Mouse (Mus musculus): ENCODE results near the gene Traf3ip2.

Traf3ip2 gene

GRCm38 (mm10) chr10:39612633-39612988 lies at the start of gene Traf3ip2:
Traf3ip2 (plus strand) TSS chr10:39612934.
- in situ Hi-C loops (cut with MboI; ENCODE audit: unreplicated experiment in 2 of 2) = loop anchor here in 1 of 2 experiments (10.0 kb wide), 1 partner anchor 438 kb away; no protein-coding TSS in a partner anchor

- in situ Hi-C loops (cut with MboI; ENCODE audit: unreplicated experiment in 2 of 2) = no loop called here
Measured at GRCm38 (mm10) chr10:39563552-39564223, 49.0 kb upstream of the Traf3ip2 start.

DNA sequence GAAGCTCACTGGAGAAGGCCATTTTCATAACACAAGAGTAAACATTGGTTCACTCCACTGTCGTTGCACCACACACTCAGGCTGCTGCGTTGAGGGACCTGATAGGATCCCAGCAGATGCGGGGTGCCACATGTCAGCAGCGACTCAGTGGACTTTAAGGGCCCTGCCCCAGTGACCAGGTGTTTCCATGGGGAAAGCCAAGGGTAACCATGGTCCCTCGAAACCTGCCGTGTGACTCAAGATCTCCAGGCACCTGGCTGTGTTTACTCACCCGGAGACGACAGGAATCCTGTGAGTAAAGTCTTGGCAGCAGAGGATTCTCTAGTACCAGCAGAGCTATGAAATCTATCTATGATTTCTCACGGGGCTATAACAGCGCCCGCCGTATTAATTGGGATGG lies 45.8 kb upstream of the Traf3ip2 start:
- in situ Hi-C loops (cut with MboI; ENCODE audit: unreplicated experiment in 2 of 2) = no loop called here

DNA sequence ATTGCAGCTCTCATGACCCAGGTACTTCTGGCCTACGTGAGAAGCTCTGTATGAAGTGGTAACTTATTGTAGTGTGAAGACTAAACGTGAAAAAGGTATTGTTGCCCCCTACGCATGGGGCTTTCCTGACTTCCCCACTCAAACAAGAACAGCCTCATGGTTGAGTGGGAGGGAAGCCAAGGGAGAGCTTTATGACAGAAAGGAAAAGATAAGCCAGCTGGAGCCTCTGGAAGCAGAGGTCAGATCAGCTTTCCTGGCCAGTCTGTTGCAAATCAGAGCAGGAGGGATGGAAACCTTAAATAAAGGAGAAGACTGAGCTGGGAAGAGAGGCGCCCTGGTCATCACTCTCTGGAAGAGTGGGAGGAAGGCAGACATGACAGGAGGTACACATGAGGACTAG lies 43.7 kb upstream of the Traf3ip2 start:
- in situ Hi-C loops (cut with MboI; ENCODE audit: unreplicated experiment in 2 of 2) = no loop called here

DNA sequence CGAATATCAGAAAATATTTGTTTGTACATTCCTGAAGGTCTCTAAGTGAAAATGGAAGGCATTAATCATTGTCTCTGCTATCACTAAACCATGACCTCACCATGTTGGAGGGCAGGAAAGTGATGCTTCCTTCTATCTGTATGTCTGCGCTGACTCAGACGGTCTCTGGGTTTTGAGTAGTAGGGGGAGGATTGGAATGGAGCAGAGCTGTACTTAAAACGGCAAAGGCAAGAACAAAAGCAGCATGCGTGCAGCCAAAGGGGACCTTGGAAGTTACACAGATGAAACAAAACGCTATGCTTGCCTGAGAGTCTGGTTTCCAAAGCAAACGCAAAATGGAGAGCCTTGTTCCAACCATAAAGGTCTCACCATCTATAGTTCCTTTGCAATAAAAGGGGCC lies 41.7 kb upstream of the Traf3ip2 start:
- in situ Hi-C loops (cut with MboI; ENCODE audit: unreplicated experiment in 2 of 2) = no loop called here

DNA sequence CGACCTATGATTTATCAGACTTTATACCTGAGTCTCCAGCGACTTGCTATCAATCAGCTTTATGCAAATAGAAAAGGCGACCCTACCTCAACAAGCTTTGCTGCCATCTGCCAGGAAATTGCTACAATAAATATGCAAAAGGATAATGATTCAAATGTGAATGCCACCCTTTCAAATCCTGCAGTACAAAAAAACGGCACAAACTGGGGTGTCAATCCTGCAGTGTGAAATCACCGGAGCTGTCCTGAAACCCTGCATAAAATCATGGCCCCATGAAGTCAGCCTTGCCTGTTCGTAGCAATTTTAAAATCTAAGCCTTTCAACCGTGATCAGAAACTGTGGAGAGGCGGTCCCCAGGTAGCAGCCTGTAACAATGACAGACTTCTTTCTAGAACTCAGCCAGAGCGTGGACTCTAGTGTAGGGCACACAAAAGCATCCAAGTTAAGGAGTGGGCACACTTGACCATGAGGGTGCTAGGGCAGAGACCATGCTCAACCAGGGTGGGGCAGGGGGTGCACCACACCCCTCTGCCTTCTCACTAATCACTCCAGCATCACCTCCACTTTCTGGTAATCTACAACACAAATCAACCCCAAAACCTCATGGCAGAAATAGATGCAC lies 40.6 kb upstream of the Traf3ip2 start:
- in situ Hi-C loops (cut with MboI; ENCODE audit: unreplicated experiment in 2 of 2) = no loop called here

GRCm38 (mm10) chr10:39572672-39573051 lies 40.1 kb upstream of the Traf3ip2 start:
- in situ Hi-C loops (cut with MboI; ENCODE audit: unreplicated experiment in 2 of 2) = no loop called here

- in situ Hi-C loops (cut with MboI; ENCODE audit: unreplicated experiment in 2 of 2) = no loop called here
Measured at GRCm38 (mm10) chr10:39576466-39576865, 36.3 kb upstream of the Traf3ip2 start.

DNA sequence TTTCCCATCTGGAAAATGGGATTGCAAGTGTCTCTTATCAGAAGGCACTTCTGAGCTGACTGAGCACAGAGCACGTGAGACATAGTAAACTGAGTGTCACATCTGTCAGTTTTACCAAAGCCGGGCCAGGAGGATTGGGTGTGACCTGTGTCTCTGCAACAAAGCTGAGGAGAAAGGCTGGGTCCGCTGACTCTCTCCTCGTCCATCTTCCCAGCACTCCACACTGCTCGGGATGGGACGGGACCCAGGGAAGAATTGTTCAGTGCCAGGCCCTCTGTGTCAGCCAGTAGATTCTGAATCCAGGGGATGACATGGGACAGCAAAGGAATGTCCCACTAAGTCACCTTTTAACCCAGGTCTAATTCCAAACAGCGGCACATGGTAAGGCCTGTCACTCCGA lies 32.3 kb upstream of the Traf3ip2 start:
- in situ Hi-C loops (cut with MboI; ENCODE audit: unreplicated experiment in 2 of 2) = no loop called here

DNA sequence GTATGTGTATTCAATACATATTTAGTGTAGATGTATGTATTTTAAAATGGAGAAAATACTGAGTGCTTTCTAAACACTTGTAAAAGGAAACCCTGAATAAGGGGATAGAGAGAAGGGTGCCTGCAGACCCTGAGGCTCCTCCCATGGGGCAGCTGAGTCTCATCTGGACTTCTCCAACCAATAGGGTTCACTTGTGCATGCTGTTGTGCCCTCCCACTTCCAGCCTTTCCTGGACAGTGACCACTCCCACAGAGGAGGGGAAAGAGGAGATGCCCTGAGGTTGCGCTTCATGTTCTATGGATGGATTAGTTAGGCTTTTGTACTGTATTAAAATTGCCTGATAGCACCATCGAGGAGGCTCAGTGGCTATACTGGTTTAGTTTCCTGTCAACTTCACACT lies 30.3 kb upstream of the Traf3ip2 start:
- in situ Hi-C loops (cut with MboI; ENCODE audit: unreplicated experiment in 2 of 2) = no loop called here

- in situ Hi-C loops (cut with MboI; ENCODE audit: unreplicated experiment in 2 of 2) = no loop called here
Measured at GRCm38 (mm10) chr10:39583718-39584117, 29.0 kb upstream of the Traf3ip2 start.

DNA sequence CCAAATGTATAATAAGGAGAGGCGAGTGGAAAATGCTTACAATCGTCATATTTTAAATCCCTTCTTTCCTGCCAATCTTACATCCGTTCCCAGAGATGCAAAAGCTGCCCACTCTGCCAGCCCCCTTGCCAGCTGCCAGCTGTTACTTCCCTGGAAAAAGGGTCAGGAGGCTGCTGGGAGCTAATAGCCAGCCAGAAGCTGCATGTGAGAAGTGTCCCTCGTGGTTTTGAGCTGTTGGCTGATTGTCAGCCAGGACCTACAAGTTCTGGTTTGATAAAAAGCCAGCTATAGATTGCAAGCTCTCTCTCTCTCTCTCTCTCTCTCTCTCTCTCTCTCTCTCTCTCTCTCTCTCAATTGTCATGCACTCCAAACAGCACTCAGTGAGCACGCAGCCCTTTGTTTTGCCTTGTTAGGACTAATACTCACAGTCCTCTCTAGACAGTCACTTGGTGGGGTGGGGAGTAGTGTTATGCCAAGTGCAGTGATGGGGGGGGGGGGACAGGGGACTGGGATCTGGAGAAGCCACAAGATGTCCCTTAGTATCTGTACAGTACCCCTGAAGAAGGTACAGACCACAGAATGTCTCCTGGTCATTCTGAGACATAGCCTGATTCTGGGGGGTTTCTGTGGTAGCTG lies 25.3 kb upstream of the Traf3ip2 start:
- in situ Hi-C loops (cut with MboI; ENCODE audit: unreplicated experiment in 2 of 2) = no loop called here

DNA sequence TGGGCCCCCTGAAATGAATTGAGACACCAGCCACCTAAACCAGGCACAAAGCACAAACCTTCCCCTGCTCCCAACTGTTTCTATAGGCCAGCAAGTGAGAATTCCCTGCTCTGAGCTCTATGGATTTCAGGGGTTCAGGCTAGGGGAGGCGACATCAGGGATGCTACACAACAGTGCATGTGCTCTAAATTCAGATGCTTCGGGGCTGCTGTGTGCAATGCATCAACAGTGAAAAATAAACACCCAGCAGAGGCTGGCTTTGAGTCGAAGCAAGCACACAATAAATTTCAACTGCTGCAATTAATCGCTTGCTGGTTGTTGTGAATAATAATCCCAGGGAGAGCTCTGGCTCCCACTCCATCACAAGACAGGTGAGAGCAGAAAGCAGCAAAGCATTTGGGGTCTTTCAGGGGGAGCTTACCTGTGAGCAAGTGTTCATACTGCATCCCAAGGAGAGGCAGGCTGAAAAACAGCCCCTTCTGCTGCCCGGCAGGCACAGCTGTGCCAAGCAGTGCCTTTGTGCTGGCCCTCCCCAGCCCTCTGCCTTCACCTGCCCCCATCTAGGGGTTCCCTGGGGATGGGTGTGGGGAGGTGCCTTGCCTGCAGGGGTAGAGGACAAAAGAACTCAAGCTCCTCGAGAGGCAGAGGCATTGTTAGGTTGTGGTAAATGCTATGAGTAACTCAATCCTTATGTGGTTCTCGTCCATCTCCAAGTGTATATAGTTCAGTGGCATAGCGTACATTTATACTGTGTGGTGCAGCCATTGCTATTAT lies 24.6 kb upstream of the Traf3ip2 start:
- in situ Hi-C loops (cut with MboI; ENCODE audit: unreplicated experiment in 2 of 2) = no loop called here

- in situ Hi-C loops (cut with MboI; ENCODE audit: unreplicated experiment in 2 of 2) = no loop called here
Measured at GRCm38 (mm10) chr10:39589765-39590546, 22.8 kb upstream of the Traf3ip2 start.

- in situ Hi-C loops (cut with MboI; ENCODE audit: unreplicated experiment in 2 of 2) = no loop called here
Measured at GRCm38 (mm10) chr10:39590629-39591028, 22.1 kb upstream of the Traf3ip2 start.

DNA sequence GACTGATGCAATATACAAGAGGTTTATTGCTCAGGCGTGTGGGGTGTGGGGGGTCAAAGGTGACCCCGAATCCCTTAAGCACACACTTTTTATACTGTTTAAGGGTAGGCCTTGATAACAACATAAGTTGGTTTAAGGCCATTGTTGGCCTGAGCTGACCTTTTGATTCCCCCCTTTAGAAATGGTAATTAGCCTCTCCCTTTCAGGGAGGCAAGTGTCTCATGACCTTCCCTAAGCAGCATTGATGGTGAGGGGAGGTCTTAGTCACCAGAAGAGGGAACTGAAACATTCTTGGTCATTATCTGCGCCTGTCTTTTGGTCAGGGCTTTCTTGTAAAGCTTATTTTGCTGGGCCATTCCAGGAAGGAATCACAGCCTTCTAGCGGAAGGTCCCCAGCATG lies 20.2 kb upstream of the Traf3ip2 start:
- in situ Hi-C loops (cut with MboI; ENCODE audit: unreplicated experiment in 2 of 2) = no loop called here

DNA sequence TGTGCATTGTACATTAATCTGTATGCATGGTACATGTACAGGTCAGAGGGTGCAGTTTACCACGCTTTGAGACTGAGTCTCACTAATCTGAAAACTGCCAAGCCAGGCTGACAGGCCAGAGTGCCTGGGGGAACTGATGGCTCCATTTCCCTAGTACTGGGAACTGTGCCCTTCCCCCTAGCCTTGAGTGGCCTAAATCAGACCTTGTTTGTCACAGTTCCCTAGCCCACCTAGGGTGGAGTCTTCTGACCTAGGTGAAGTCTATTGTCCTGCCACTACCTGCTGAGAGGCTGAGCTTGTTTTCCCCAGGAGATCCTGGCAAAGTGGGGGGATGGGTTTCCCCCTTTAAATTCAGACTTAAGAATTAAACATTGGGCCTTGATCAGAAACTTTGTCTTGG lies 18.0 kb upstream of the Traf3ip2 start:
- in situ Hi-C loops (cut with MboI; ENCODE audit: unreplicated experiment in 2 of 2) = no loop called here

- in situ Hi-C loops (cut with MboI; ENCODE audit: unreplicated experiment in 2 of 2) = no loop called here
Measured at GRCm38 (mm10) chr10:39595862-39596261, 16.9 kb upstream of the Traf3ip2 start.

- in situ Hi-C loops (cut with MboI; ENCODE audit: unreplicated experiment in 2 of 2) = no loop called here
Measured at GRCm38 (mm10) chr10:39597116-39597791, 15.5 kb upstream of the Traf3ip2 start.

- in situ Hi-C loops (cut with MboI; ENCODE audit: unreplicated experiment in 2 of 2) = no loop called here
Measured at GRCm38 (mm10) chr10:39597792-39598183, 14.9 kb upstream of the Traf3ip2 start.
